Mouse (Mus musculus): ENCODE data around the gene Lipe.

Lipe gene

GRCm38 (mm10) chr7:25385850-25386555 lies 12.5 kb downstream of the Lipe start:
- DNase-seq (ENCODE audit: low spot score), result peak; percentile 60

- DNase-seq (ENCODE audit: low spot score), result no peak
Observed at GRCm38 (mm10) chr7:25385259-25385658, 13.3 kb downstream of the Lipe start.

GRCm38 (mm10) chr7:25384818-25385217 lies 13.7 kb downstream of the Lipe start:
- DNase-seq (ENCODE audit: low spot score), result no peak

GRCm38 (mm10) chr7:25384318-25384717 lies 14.2 kb downstream of the Lipe start:
- DNase-seq (ENCODE audit: low spot score), result no peak

- DNase-seq (ENCODE audit: low spot score), result no peak
Observed at GRCm38 (mm10) chr7:25383891-25384290, 14.6 kb downstream of the Lipe start.

GRCm38 (mm10) chr7:25383385-25383784 lies 15.1 kb downstream of the Lipe start:
- no peak for DNase-seq (ENCODE audit: low spot score)

- no peak for DNase-seq (ENCODE audit: low spot score)
Observed at GRCm38 (mm10) chr7:25382541-25382940, 16.0 kb downstream of the Lipe start.

- DNase-seq (ENCODE audit: low spot score), result no peak
Observed at GRCm38 (mm10) chr7:25381284-25381680, 17.2 kb downstream of the Lipe start.

- DNase-seq (ENCODE audit: low spot score), result no peak
Observed at GRCm38 (mm10) chr7:25380392-25381283, 17.9 kb downstream of the Lipe start.

- no peak for DNase-seq (ENCODE audit: low spot score)
Observed at GRCm38 (mm10) chr7:25379551-25380351, 18.8 kb downstream of the Lipe start.

GRCm38 (mm10) chr7:25378181-25379100 lies 20.1 kb downstream of the Lipe start:
- DNase-seq (ENCODE audit: low spot score), result no peak

- DNase-seq (ENCODE audit: low spot score), result no peak
Observed at GRCm38 (mm10) chr7:25377100-25377700, 21.3 kb downstream of the Lipe start.

- DNase-seq (ENCODE audit: low spot score), result peak; percentile 70
Observed at GRCm38 (mm10) chr7:25376556-25376955, 22.0 kb downstream of the Lipe start.

GRCm38 (mm10) chr7:25372441-25372840 lies 26.1 kb downstream of the Lipe start:
- no peak for DNase-seq (ENCODE audit: low spot score)

GRCm38 (mm10) chr7:25369058-25369749 lies 29.3 kb downstream of the Lipe start, which contains the start of gene Cnfn:
Gene Cnfn, minus strand, starts transcription at chr7:25369724.
- DNase-seq (ENCODE audit: low spot score), result no peak

GRCm38 (mm10) chr7:25368333-25368732 lies 30.2 kb downstream of the Lipe start:
- no peak for DNase-seq (ENCODE audit: low spot score)

- DNase-seq (ENCODE audit: low spot score), result no peak
Observed at GRCm38 (mm10) chr7:25367632-25368293, 30.7 kb downstream of the Lipe start.

- DNase-seq (ENCODE audit: low spot score), result no peak
Observed at GRCm38 (mm10) chr7:25365937-25366625, 32.4 kb downstream of the Lipe start.

GRCm38 (mm10) chr7:25363632-25364031 lies 34.9 kb downstream of the Lipe start:
- no peak for DNase-seq (ENCODE audit: low spot score)

All from c-Kit-positive CD71-positive TER-119-positive erythroid progenitor cells, embryonic 14.5 days (primary cell).